Mouse (Mus musculus): ENCODE measurements around the gene Cdon. TPM values are rescaled to one million over a fixed set of nuclear protein-coding genes. Genes with fewer than 3 reads are reported as not detected.

Gene Cdon
- polyA plus RNA-seq, 1 experiment from 2014 or later = 5.0 TPM

DNA sequence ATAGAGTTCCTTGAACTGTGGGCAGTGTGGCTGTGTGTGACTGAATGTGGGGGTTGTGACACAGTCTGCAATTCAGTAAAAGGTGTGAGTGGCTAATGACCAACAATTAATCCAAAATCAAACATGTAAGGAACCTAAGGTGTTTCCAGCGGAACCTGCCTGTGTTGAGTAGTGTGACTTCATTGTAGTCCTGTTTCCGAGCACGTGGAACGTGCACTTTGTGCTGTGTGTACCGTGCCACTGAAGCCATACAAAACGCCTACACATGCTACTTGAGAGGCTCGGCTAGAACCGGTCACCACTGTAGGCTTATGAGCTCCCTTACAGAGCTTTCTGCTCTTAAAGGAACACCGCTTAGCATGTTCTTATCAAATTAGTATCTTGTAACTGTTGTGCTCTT, 127.5 kb downstream of the Cdon start:
- Histone ChIP-seq H3K4me3 (ENCODE audit: low read length) (no peak overlapping the region), H3K4me2 (ENCODE audit: low read depth, low read length) (no peak overlapping the region), H3K4me1 (ENCODE audit: control insufficient read depth, insufficient read depth, low read length) (peaks cover 6% of the 10 kb centered on the region), H3K36me3 (ENCODE audit: control insufficient read depth, insufficient read depth) (no peaks in the 10 kb centered on the region), H3K9ac (ENCODE audit: low read length) (no peak overlapping the region), H3K27me3 (ENCODE audit: control insufficient read depth, insufficient read depth, low read length) (no peaks in the 10 kb centered on the region), H3K9me3 (replicated peaks; ENCODE audit: control insufficient read depth, low read length) (no peaks in the 10 kb centered on the region), H3K27ac (ENCODE audit: low read length) (no peak overlapping the region)
- no peak for ATAC-seq (replicated peaks; ENCODE audit: extremely low read depth, insufficient read depth, low FRiP score)
- WGBS = 77% methylated on average over 9 of the region's 9 CpGs

DNA sequence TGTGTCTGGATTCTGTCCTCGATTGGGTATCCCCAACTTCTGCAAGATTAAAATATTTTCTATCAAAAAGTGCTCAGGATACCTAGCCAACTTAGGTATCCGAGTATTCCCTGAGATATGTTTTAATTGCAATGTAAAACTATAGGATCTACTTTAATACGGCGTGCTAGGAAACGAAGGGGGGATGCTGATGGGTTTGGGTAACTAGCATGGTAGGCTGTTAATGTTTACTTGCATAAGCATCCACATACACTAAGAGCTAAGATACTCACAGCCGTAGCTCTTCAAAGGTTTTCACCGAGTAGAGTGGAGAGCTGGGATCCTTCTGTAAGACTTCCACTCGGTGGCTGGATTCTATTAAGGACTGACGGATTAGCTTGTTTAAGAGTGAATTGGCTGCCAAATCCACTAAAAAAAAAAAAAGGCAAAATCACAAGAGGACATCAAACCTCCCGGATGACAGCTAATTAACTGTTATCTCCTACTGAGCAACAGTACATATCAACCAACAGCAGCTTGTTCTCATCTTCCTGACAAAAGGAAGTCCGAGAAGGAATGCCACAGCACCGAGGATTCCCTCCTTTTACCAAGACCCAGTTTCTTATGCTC, 135.7 kb downstream of the Cdon start:
- no peak overlapping the region for H3K27ac ChIP-seq (ENCODE audit: low read length)
- peaks cover 7% of the 10 kb centered on the region for H3K36me3 ChIP-seq (ENCODE audit: control insufficient read depth, insufficient read depth)
- no peak overlapping the region for H3K4me2 ChIP-seq (ENCODE audit: low read depth, low read length)
- no peak for ATAC-seq (replicated peaks; ENCODE audit: extremely low read depth, insufficient read depth, low FRiP score)
- H3K27me3 ChIP-seq (ENCODE audit: control insufficient read depth, insufficient read depth, low read length) = peaks cover 17% of the 10 kb centered on the region
- no peak overlapping the region for H3K4me3 ChIP-seq (ENCODE audit: low read length)
- H3K4me1 ChIP-seq (ENCODE audit: control insufficient read depth, insufficient read depth, low read length) = peaks cover 27% of the 10 kb centered on the region
- no peak overlapping the region for H3K9ac ChIP-seq (ENCODE audit: low read length)
- H3K9me3 ChIP-seq (replicated peaks; ENCODE audit: control insufficient read depth, low read length) = no peaks in the 10 kb centered on the region
- WGBS = 52% methylated on average over 12 of the region's 12 CpGs

Other genes starting within 250 kb of the Cdon start
- 60.2 and 62.5 TPM in 2 replicates for gene Dcps, start 245.1 kb upstream of the Cdon start, polyA plus RNA-seq (2015; fragmentation: Nextera tagmentation; extraction: Ambion mirVana)
- 87.9 and 90.7 TPM in 2 replicates for gene Srpr, start 221.0 kb upstream of the Cdon start, polyA plus RNA-seq (2015; fragmentation: Nextera tagmentation; extraction: Ambion mirVana)
- 8.4 and 9.0 TPM in 2 replicates for gene Tirap, start 220.8 kb upstream of the Cdon start, polyA plus RNA-seq (2015; fragmentation: Nextera tagmentation; extraction: Ambion mirVana)
- gene Foxred1, start 210.1 kb upstream of the Cdon start, polyA plus RNA-seq (2015; fragmentation: Nextera tagmentation; extraction: Ambion mirVana) = 77.2 and 82.5 TPM in 2 replicates
- gene Fam118b, start 153.3 kb upstream of the Cdon start, polyA plus RNA-seq (2015; fragmentation: Nextera tagmentation; extraction: Ambion mirVana) = 25.0 and 26.9 TPM in 2 replicates
- 21.5 and 21.7 TPM in 2 replicates for gene Rpusd4, start 153.3 kb upstream of the Cdon start, polyA plus RNA-seq (2015; fragmentation: Nextera tagmentation; extraction: Ambion mirVana)
- gene Gm1113, start 97.1 kb downstream of the Cdon start, polyA plus RNA-seq (2015; fragmentation: Nextera tagmentation; extraction: Ambion mirVana) = not detected in 2 replicates
- 0.57 and 0.63 TPM in 2 replicates for gene Ddx25, start 137.4 kb downstream of the Cdon start, polyA plus RNA-seq (2015; fragmentation: Nextera tagmentation; extraction: Ambion mirVana)
- 13.6 and 14.3 TPM in 2 replicates for gene Pus3, start 137.5 kb downstream of the Cdon start, polyA plus RNA-seq (2015; fragmentation: Nextera tagmentation; extraction: Ambion mirVana)
- 0.37 and 0.53 TPM in 2 replicates for gene Pate2, start 149.2 kb downstream of the Cdon start, polyA plus RNA-seq (2015; fragmentation: Nextera tagmentation; extraction: Ambion mirVana)
- gene Hyls1, start 149.3 kb downstream of the Cdon start, polyA plus RNA-seq (2015; fragmentation: Nextera tagmentation; extraction: Ambion mirVana) = 14.4 and 14.5 TPM in 2 replicates
- not detected in 2 replicates for gene Pate4, start 190.8 kb downstream of the Cdon start, polyA plus RNA-seq (2015; fragmentation: Nextera tagmentation; extraction: Ambion mirVana)
- gene Pate3, start 227.1 kb downstream of the Cdon start, polyA plus RNA-seq (2015; fragmentation: Nextera tagmentation; extraction: Ambion mirVana) = not detected in 2 replicates

Data from heart, embryonic 16.5 days (tissue).